Mouse (Mus musculus) layer of hippocampus, postnatal 14 days (tissue): ENCODE measurements at regions not wholly inside any gene's neighbourhood (a gene's known extent, or its start where the extent isn't known, plus 50 kb on each side); places are given as distances from the start of the nearest gene placed in this dataset.

ENCODE experiments used
- DNase-seq, 2 experiments: peaks; one replicate each; pipeline ENCODE4 v3.0.0; 2021 to 2022; ENCODE audit warnings: low spot score in 2 of 2, mixed read lengths in 1 of 2

- no peak for DNase-seq
These were observed 60.9 kb upstream of the Ppp2r5c start for GRCm38 (mm10) chr12:110385801-110386599.

DNA sequence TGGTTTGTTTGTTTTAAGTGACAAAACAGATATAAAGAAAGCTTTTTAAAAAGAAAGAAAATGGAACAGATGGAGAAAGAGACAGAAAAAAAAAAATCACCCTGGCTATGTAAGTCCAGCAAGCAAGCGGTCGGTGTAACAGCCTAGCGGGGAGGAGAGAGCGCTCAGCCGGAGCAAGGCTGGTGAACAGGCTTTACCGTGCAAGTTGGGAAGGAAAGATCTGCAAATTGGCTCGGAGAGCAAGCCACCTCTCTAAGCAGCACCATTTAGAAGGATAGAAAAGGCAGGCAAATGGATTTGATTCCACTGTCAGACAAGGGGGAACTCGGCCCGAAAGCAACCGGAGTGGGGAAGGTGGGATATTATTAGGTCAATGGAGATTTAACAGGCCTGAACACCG lies 59.9 kb upstream of the Ppp2r5c start:
- DNase-seq = no peak

- DNase-seq = no peak
These were observed 59.4 kb upstream of the Ppp2r5c start for GRCm38 (mm10) chr12:110387567-110387966.

GRCm38 (mm10) chr12:110389439-110389838 lies 57.5 kb upstream of the Ppp2r5c start:
- DNase-seq = no peak

DNA sequence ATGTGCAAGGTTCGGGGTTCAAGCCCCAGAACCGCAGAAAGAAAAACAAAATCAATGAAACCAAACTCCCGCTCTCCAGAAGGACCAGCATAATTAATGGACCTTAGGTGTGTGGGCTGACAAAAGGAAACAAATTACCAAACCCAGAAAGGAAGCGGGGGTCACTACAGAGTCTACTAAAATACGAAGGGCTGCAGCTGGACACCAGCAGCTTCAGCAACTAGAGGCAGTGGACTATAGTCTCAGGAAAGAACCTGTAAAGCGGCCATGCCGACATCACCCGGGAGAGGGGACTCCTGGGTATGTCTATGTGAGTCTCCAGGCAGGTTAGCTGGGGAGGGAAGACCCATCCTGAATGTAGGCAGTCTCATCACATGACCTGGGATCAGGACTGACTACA lies 55.5 kb upstream of the Ppp2r5c start:
- no peak for DNase-seq

DNA sequence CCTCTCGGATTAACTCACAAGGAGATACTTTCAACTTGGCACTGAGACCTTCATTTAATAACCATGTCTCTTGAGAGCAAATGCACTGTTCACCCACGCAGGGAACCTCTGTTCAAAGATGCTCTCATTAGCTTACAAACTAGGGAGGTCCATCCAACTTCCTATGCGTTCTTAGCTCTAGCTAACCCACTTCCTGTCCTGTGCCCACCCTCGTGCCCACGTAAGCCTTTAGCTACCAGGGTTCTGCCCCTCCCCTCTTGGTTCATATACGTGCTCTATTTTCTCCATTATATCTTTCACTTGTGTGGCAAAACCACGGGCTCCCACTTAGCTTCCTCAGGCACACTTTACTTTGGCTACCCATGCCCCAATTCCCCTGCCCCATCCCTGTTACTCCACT lies 53.4 kb upstream of the Ppp2r5c start:
- no peak for DNase-seq
